Mouse (Mus musculus) CH12.LX (cell line): ENCODE data around the gene Fcgr2b. TPM values are rescaled to one million over a fixed set of nuclear protein-coding genes. Genes with fewer than 3 reads are reported as not detected.

Experiments used
- DNase-seq: peaks from one replicate; pipeline ENCODE4 v3.0.0-alpha.2; 2013; ENCODE audit errors: extremely low read depth
- H3K27ac ChIP-seq: 2 replicates; pipeline ENCODE4 v1.5.1; 2012; ENCODE audit warnings: low read depth, mild to moderate bottlenecking, control low read depth, moderate library complexity; ENCODE audit not compliant: insufficient read depth
- H3K27me3 ChIP-seq: replicated peaks from 2 replicates; pipeline ENCODE3; 2012; ENCODE audit warnings: inconsistent platforms
- H3K36me3 ChIP-seq, 2 experiments: replicated peaks in 1 of 2; 2 replicates each; pipeline versions ENCODE3 to v1.6.1; 2012; ENCODE audit warnings: inconsistent platforms in 1 of 2, low read length in 1 of 2, mild to moderate bottlenecking in 1 of 2, mixed read lengths in 1 of 2, moderate library complexity in 1 of 2; ENCODE audit not compliant: control insufficient read depth in 1 of 2, insufficient read depth in 1 of 2
- H3K4me1 ChIP-seq, 2 experiments: 2 replicates each; pipeline ENCODE4 v1.6.1; 2012; ENCODE audit warnings: inconsistent platforms in 1 of 2, moderate library complexity in 1 of 2; ENCODE audit not compliant: insufficient read depth in 2 of 2, control insufficient read depth in 1 of 2
- H3K4me2 ChIP-seq: 2 replicates; pipeline ENCODE4 v1.6.1; 2012; ENCODE audit warnings: low read depth, mild to moderate bottlenecking, control low read depth; ENCODE audit not compliant: poor library complexity, insufficient read depth, severe bottlenecking
- H3K4me3 ChIP-seq, 3 experiments: fragments of 150-350 bp in 1 of 3; sonication (generic) in 1 of 3; replicated peaks in 1 of 3; 2 replicates each; pipeline versions ENCODE3 to v1.5.1; 2011 to 2012; ENCODE audit warnings: low read depth in 2 of 3, low read length in 2 of 3, mild to moderate bottlenecking in 2 of 3, moderate library complexity in 2 of 3, control low read depth in 1 of 3, improper control_type of control experiment in 1 of 3, inconsistent platforms in 1 of 3, mixed read lengths in 1 of 3; ENCODE audit not compliant: poor library complexity in 1 of 3
- H3K79me2 ChIP-seq: replicated peaks from 2 replicates; pipeline ENCODE4 v1.6.1; 2012; ENCODE audit warnings: mild to moderate bottlenecking, moderate library complexity; ENCODE audit not compliant: control insufficient read depth, poor library complexity, insufficient read depth, severe bottlenecking; ENCODE audit errors: extremely low read depth
- H3K9ac ChIP-seq: 2 replicates; pipeline ENCODE4 v1.6.1; 2012; ENCODE audit warnings: low read depth, mild to moderate bottlenecking, control low read depth, moderate library complexity; ENCODE audit not compliant: insufficient read depth
- H3K9me3 ChIP-seq: replicated peaks from 2 replicates; pipeline ENCODE3; 2012; ENCODE audit warnings: low read length, inconsistent platforms, mixed read lengths
- E2F4 ChIP-seq: IDR thresholded peaks from 2 replicates; pipeline ENCODE4 v1.6.1; 2011; ENCODE audit warnings: low read depth, low read length, improper control_type of control experiment; ENCODE audit not compliant: insufficient replicate concordance
- ELF1 ChIP-seq: IDR thresholded peaks from 2 replicates; pipeline ENCODE4 v1.6.1; 2014; ENCODE audit warnings: low read depth, mild to moderate bottlenecking, inconsistent platforms, low read length, improper control_type of control experiment
- GABPA ChIP-seq: IDR thresholded peaks from 2 replicates; pipeline ENCODE4 v1.6.1; 2012; ENCODE audit warnings: low read depth, low read length, improper control_type of control experiment, inconsistent platforms; ENCODE audit not compliant: insufficient replicate concordance
- IRF4 ChIP-seq: IDR thresholded peaks from 2 replicates; pipeline ENCODE4 v1.6.1; 2014; ENCODE audit warnings: low read depth, mild to moderate bottlenecking, inconsistent platforms, low read length, improper control_type of control experiment
- JUN ChIP-seq: IDR thresholded peaks from 2 replicates; pipeline ENCODE4 v1.6.1; 2011; ENCODE audit warnings: low read depth, mild to moderate bottlenecking, low read length, improper control_type of control experiment, moderate library complexity; ENCODE audit not compliant: insufficient read depth
- JUND ChIP-seq: conservative IDR thresholded peaks from 2 replicates; pipeline ENCODE4 v1.6.1; 2011; ENCODE audit warnings: low read depth, low read length, improper control_type of control experiment
- MAFK ChIP-seq: IDR thresholded peaks from 2 replicates; pipeline ENCODE4 v1.6.1; 2011; ENCODE audit warnings: low read length, improper control_type of control experiment; ENCODE audit not compliant: insufficient replicate concordance
- MAZ ChIP-seq: IDR thresholded peaks from 2 replicates; pipeline ENCODE4 v1.6.1; 2012; ENCODE audit warnings: low read depth, mild to moderate bottlenecking, inconsistent platforms, low read length, improper control_type of control experiment, moderate library complexity
- MEF2A ChIP-seq: IDR thresholded peaks from 2 replicates; pipeline ENCODE4 v1.6.1; 2014; ENCODE audit warnings: low read depth, mild to moderate bottlenecking, inconsistent platforms, low read length, improper control_type of control experiment, borderline replicate concordance
- MXI1 ChIP-seq: IDR thresholded peaks from 2 replicates; pipeline ENCODE4 v1.6.1; 2011; ENCODE audit warnings: mild to moderate bottlenecking, low read depth, low read length, improper control_type of control experiment
- NELFE ChIP-seq: IDR thresholded peaks from 2 replicates; pipeline ENCODE4 v1.6.1; 2011; ENCODE audit warnings: low read depth, low read length, improper control_type of control experiment
- NRF1 ChIP-seq: IDR thresholded peaks from 2 replicates; pipeline ENCODE4 v1.6.1; 2014; ENCODE audit warnings: low read depth, mild to moderate bottlenecking, inconsistent platforms, low read length, improper control_type of control experiment, moderate library complexity
- PAX5 ChIP-seq: IDR thresholded peaks from 2 replicates; pipeline ENCODE4 v1.6.1; 2012; ENCODE audit warnings: low read length, inconsistent platforms, mixed read lengths
- RCOR1 ChIP-seq: conservative IDR thresholded peaks from 2 replicates; pipeline ENCODE4 v1.6.1; 2012; ENCODE audit warnings: low read depth, mild to moderate bottlenecking, inconsistent platforms, low read length, improper control_type of control experiment
- SIN3A ChIP-seq: IDR thresholded peaks from 2 replicates; pipeline ENCODE4 v1.6.1; 2012; ENCODE audit warnings: low read length, improper control_type of control experiment, inconsistent platforms
- SMC3 ChIP-seq: IDR thresholded peaks from 2 replicates; pipeline ENCODE4 v1.6.1; 2011; ENCODE audit warnings: low read depth, low read length, improper control_type of control experiment
- TBP ChIP-seq: conservative IDR thresholded peaks from 2 replicates; pipeline ENCODE4 v1.6.1; 2011; ENCODE audit warnings: low read depth, low read length, improper control_type of control experiment
- TCF12 ChIP-seq: IDR thresholded peaks from 2 replicates; pipeline ENCODE4 v1.6.1; 2014; ENCODE audit warnings: low read depth, mild to moderate bottlenecking, inconsistent platforms, low read length, improper control_type of control experiment
- UBTF ChIP-seq: IDR thresholded peaks from 2 replicates; pipeline ENCODE4 v1.6.1; 2012; ENCODE audit warnings: low read depth, mild to moderate bottlenecking, inconsistent platforms, low read length, improper control_type of control experiment, moderate library complexity
- USF1 ChIP-seq: IDR thresholded peaks from 2 replicates; pipeline ENCODE4 v1.6.1; 2014; ENCODE audit warnings: low read depth, mild to moderate bottlenecking, inconsistent platforms, low read length, improper control_type of control experiment
- USF2 ChIP-seq: conservative IDR thresholded peaks from 2 replicates; pipeline ENCODE4 v1.6.1; 2011; ENCODE audit warnings: low read depth, low read length, improper control_type of control experiment
- ZKSCAN1 ChIP-seq: IDR thresholded peaks from 2 replicates; pipeline ENCODE4 v1.6.1; 2012; ENCODE audit warnings: low read depth, inconsistent platforms, low read length, improper control_type of control experiment, borderline replicate concordance
- ZMIZ1 ChIP-seq: IDR thresholded peaks from 2 replicates; pipeline ENCODE4 v1.6.1; 2012; ENCODE audit warnings: low read depth, mild to moderate bottlenecking, inconsistent platforms, low read length, improper control_type of control experiment
- dilution Hi-C: fragments of 300-500 bp; cut with MboI; formaldehyde crosslinking; loops from 2 replicates; pipeline ENCODE4 v1.14.3; 2020; ENCODE audit warnings: low sequenced_read_pairs; ENCODE audit not compliant: extremely low pct_unique_long_range_greater_than_20kb, extremely low pct_ligation_motif_present
- in situ Hi-C: fragments of 300-500 bp; cut with MboI; formaldehyde crosslinking; loops from 3 replicates; pipeline ENCODE4 v1.14.3; 2019; ENCODE audit warnings: low sequenced_read_pairs, low pct_ligation_motif_present, low pct_unique_long_range_greater_than_20kb, mixed read lengths
- polyA plus RNA-seq: library from polyadenylated mRNA; unstranded; fragments of >175 nt; gene quantifications from 2 replicates; pipeline ENCODE4 v1.2.1, GENCODE M21; 2012; ENCODE audit warnings: low read depth; ENCODE audit not compliant: insufficient read length
- total RNA-seq, 2 experiments: library from RNA; depleted of rRNA; stranded (reverse); fragments of 300-350 nt in 1 of 2; fragments of >200 nt in 1 of 2; gene quantifications; 2 replicates each; pipeline ENCODE4 v1.2.3; 2012 to 2014

The Fcgr2b gene
- total and polyA plus RNA-seq, 3 experiments: 20.2 to 44.3 (median 29.5) TPM

- Histone ChIP-seq H3K4me1 (peaks cover 3 to 49% of the 10 kb centered on the region in 2 experiments; a peak in 3 of 4 replicates), H3K27ac (no peak overlapping the region), H3K36me3 (no peaks in the 10 kb centered on the region), H3K27me3 (no peaks in the 10 kb centered on the region), H3K9me3 (peaks cover 9% of the 10 kb centered on the region), H3K4me3 (no peak overlapping the region), H3K79me2 (no peaks in the 10 kb centered on the region), H3K4me2 (no peak overlapping the region), H3K9ac (no peak overlapping the region)
- peak; percentile 35 for DNase-seq
- no peak for TF ChIP-seq IRF4
- no peak for TF ChIP-seq SMC3
- no peak for TF ChIP-seq ZMIZ1
- no peak for TF ChIP-seq MEF2A
- no peak for TF ChIP-seq USF1
- no peak for TF ChIP-seq MXI1
- no peak for TF ChIP-seq NRF1
- no peak for TF ChIP-seq RCOR1
- no peak for TF ChIP-seq TCF12
- TF ChIP-seq UBTF: no peak
- TF ChIP-seq JUN: no peak
- TF ChIP-seq SIN3A: no peak
- dilution Hi-C loops (no loop called here), in situ Hi-C loops (no loop called here)
Observed at GRCm38 (mm10) chr1:170934383-170934782, 42.0 kb downstream of the Fcgr2b start.

DNA sequence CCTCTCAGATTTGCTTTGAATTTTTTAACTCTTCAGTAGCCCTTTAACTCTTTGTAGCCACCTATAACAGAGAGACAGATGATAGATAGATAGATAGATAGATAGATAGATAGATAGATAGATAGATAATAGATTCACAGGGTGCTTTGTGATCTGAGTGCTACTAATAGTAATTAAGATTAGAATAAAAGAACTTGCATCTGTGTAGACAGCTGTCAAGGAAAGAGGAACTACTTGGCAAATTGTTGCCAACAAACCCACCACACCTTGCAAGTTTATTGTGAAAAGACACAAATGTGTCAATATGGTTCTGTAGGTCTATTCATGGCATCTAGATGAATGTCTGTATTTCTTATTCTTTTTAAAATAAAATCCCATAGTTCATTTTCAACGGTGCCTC lies 42.4 kb downstream of the Fcgr2b start:
- Histone ChIP-seq H3K79me2 (no peaks in the 10 kb centered on the region), H3K4me3 (no peak overlapping the region), H3K27me3 (no peaks in the 10 kb centered on the region), H3K4me1 (peaks cover 3 to 49% of the 10 kb centered on the region in 2 experiments; a peak in 3 of 4 replicates), H3K4me2 (no peak overlapping the region), H3K9ac (no peak overlapping the region), H3K27ac (no peak overlapping the region), H3K36me3 (no peaks in the 10 kb centered on the region), H3K9me3 (peaks cover 5% of the 10 kb centered on the region)
- dilution Hi-C loops (no loop called here), in situ Hi-C loops (no loop called here)
- TF ChIP-seq GABPA: no peak
- TF ChIP-seq MAFK: no peak
- no peak for TF ChIP-seq MAZ
- TF ChIP-seq ELF1: no peak
- no peak for TF ChIP-seq ZKSCAN1
- no peak for TF ChIP-seq TBP
- TF ChIP-seq JUND: no peak
- TF ChIP-seq USF2: no peak
- no peak for TF ChIP-seq IRF4
- no peak for TF ChIP-seq PAX5
- no peak for TF ChIP-seq USF1
- no peak for TF ChIP-seq NELFE
- TF ChIP-seq TCF12: no peak
- TF ChIP-seq NRF1: no peak
- no peak for TF ChIP-seq E2F4
- DNase-seq: no peak
